Mouse (Mus musculus): ENCODE data around the gene Zc3h12d. TPM values are rescaled to one million over a fixed set of nuclear protein-coding genes. Genes with fewer than 3 reads are reported as not detected.

Zc3h12d gene
- polyA plus RNA-seq, 1 experiment from 2014 or later = 0.29 TPM

GRCm38 (mm10) chr10:7820171-7820570 lies 12.1 kb upstream of the Zc3h12d start:
- Histone ChIP-seq H3K4me1 (replicated peaks) (no peaks in the 10 kb centered on the region), H3K9ac (replicated peaks) (no peak overlapping the region), H3K27ac (no peak overlapping the region), H3K9me3 (no peaks in the 10 kb centered on the region), H3K36me3 (peaks cover 69% of the 10 kb centered on the region), H3K4me3 (replicated peaks) (no peak overlapping the region), H3K27me3 (no peaks in the 10 kb centered on the region), H3K4me2 (no peak overlapping the region)
- ATAC-seq (ENCODE audit: insufficient number of reproducible peaks, insufficient read depth, low FRiP score, low TSS enrichment, low read depth) = no peak
- 87% methylated on average over 5 of the region's 5 CpGs for WGBS

DNA sequence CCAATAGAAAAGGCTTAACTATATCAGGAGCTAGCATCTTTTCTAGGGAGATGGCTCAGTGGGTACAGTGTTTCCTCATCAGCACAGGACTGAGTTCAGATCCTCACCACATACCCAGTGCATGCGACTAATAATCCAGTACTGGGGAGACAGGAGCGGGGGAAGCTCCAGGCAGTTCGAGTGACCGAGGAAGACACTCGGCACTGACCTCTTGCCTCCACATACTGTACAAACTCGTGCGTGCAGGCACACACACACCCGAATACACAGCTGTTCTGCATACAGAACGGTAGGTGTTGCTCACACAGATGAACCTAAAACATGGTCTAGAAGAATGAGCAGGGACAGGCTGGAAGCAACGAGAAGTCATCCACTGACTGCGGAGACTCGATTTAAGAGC lies 10.3 kb upstream of the Zc3h12d start:
- Histone ChIP-seq H3K9ac (replicated peaks) (no peak overlapping the region), H3K36me3 (peaks cover 67% of the 10 kb centered on the region)
- WGBS = 97% methylated on average over 12 of the region's 12 CpGs

DNA sequence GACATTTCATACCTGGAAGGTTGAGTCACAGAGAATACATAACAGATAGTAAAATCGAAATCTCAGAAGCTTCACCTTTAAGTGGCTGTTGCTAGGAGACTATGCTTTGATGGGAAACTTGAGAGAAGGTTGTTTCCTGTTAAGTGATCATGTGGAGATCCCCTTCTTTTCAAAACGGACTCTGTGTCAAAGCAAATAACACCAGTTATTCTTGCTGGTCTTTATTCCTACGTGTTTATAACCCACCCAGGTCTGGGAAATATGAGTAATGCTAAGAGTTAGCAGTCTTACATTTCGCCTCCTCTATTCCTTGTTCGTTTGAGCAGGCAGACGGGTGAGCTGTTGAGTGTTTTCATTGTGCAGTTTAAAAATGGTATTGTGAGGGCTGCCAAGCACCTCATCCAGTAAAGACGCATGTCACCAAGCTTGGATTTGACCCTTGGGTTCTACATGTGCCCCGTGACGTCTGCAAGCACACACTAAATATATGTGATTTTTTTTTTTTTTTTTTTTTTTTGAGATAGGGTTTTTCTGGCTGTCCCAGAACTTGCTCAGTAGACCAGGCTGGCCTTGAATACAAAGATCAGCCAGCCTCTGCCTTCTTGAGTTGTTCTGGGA lies 7.5 kb upstream of the Zc3h12d start:
- WGBS = 86% methylated on average over 9 of the region's 9 CpGs
- Histone ChIP-seq H3K4me3 (replicated peaks) (no peak overlapping the region), H3K4me1 (replicated peaks) (no peaks in the 10 kb centered on the region), H3K9me3 (no peaks in the 10 kb centered on the region), H3K27ac (no peak overlapping the region), H3K36me3 (peaks cover 52% of the 10 kb centered on the region), H3K27me3 (no peaks in the 10 kb centered on the region), H3K4me2 (no peak overlapping the region), H3K9ac (replicated peaks) (no peak overlapping the region)
- no peak for ATAC-seq (ENCODE audit: insufficient number of reproducible peaks, insufficient read depth, low FRiP score, low TSS enrichment, low read depth)

More for the DNA sequence above, 10.3 kb upstream of the Zc3h12d start:
- no peak for ATAC-seq (ENCODE audit: insufficient number of reproducible peaks, insufficient read depth, low FRiP score, low TSS enrichment, low read depth)
- H3K27me3 ChIP-seq = no peaks in the 10 kb centered on the region
- H3K27ac ChIP-seq = no peak overlapping the region
- no peak overlapping the region for H3K4me3 ChIP-seq (replicated peaks)
- no peaks in the 10 kb centered on the region for H3K9me3 ChIP-seq
- H3K4me1 ChIP-seq (replicated peaks) = no peaks in the 10 kb centered on the region
- H3K4me2 ChIP-seq = no peak overlapping the region

DNA sequence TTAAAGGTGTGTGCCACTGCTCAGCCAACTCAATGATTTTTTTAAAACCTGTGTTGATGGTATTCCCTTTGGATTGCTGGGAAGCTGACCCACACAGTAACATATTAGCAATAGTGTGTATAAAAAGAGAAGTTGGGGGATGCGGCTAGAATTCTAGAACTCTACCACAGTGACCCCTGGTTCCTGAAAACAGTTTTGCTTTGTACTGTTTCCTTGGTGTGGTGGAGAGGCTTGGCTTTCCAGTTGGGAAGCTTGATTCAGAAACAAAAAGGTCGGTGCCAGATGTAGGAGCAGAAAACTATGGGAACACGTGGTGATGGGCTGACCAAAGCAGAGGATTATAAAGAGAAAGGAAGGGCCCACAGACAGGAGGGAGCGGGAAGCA lies 7.0 kb upstream of the Zc3h12d start:
- Histone ChIP-seq H3K4me3 (replicated peaks) (no peak overlapping the region), H3K4me1 (replicated peaks) (no peaks in the 10 kb centered on the region), H3K4me2 (no peak overlapping the region), H3K9me3 (no peaks in the 10 kb centered on the region), H3K27me3 (no peaks in the 10 kb centered on the region), H3K9ac (replicated peaks) (no peak overlapping the region), H3K27ac (no peak overlapping the region), H3K36me3 (peaks cover 50% of the 10 kb centered on the region)
- ATAC-seq (ENCODE audit: insufficient number of reproducible peaks, insufficient read depth, low FRiP score, low TSS enrichment, low read depth) = no peak
- WGBS = 91% methylated on average over 4 of the region's 4 CpGs

- H3K9me3 ChIP-seq = no peaks in the 10 kb centered on the region
- peaks cover 42% of the 10 kb centered on the region for H3K36me3 ChIP-seq
- no peak overlapping the region for H3K4me2 ChIP-seq
- H3K27ac ChIP-seq = no peak overlapping the region
- WGBS = 91% methylated on average over 9 of the region's 9 CpGs
- no peaks in the 10 kb centered on the region for H3K4me1 ChIP-seq (replicated peaks)
- H3K27me3 ChIP-seq = no peaks in the 10 kb centered on the region
- no peak overlapping the region for H3K9ac ChIP-seq (replicated peaks)
- no peak overlapping the region for H3K4me3 ChIP-seq (replicated peaks)
- ATAC-seq (ENCODE audit: insufficient number of reproducible peaks, insufficient read depth, low FRiP score, low TSS enrichment, low read depth) = no peak
Observed at GRCm38 (mm10) chr10:7826106-7826505, 6.2 kb upstream of the Zc3h12d start.

DNA sequence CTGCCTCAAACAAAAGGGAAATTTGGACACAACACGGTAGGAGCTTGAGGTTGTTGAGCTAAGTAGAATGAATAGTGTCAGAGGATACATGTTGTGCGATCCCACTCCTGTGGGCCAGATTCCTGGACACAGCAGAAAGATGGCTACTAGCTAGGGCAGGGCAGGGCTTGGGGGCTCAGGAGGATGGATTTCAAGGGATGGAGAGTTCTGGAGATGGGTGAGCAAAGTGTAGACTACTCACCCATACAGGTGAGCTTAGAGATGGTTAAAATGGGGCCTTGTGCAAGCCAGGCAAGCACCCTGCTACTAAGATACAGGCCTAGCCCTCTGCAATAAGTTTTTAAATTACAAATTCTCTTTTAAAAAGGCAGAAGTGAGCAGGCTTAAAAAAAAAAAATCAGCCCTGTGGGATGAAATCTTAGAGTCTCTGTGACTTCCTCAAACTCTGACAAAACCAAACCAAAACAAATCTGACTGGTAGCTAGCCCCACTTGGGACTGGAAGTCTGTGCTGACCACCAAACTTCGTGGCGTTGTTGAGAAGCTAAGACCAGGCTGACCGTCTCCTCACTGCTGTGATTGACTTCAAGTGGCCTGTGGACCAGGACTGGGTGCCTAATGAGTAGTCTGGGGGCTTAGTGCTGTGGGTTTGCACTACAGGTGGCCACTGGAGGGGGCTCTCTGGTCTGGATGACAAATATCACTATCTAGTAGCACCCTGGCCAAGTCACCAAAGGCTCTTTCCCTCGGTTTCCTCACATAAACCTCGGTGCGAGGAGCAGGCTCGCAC lies 1.3 kb downstream of the Zc3h12d start:
- 79% methylated on average over 9 of the region's 9 CpGs for WGBS
- Histone ChIP-seq H3K36me3 (no peaks in the 10 kb centered on the region), H3K27me3 (peaks cover 14% of the 10 kb centered on the region), H3K4me3 (replicated peaks) (no peak overlapping the region), H3K9me3 (no peaks in the 10 kb centered on the region), H3K27ac (no peak overlapping the region), H3K4me2 (no peak overlapping the region), H3K4me1 (replicated peaks) (peaks cover 13% of the 10 kb centered on the region), H3K9ac (replicated peaks) (no peak overlapping the region)
- ATAC-seq (ENCODE audit: insufficient number of reproducible peaks, insufficient read depth, low FRiP score, low TSS enrichment, low read depth) = no peak

DNA sequence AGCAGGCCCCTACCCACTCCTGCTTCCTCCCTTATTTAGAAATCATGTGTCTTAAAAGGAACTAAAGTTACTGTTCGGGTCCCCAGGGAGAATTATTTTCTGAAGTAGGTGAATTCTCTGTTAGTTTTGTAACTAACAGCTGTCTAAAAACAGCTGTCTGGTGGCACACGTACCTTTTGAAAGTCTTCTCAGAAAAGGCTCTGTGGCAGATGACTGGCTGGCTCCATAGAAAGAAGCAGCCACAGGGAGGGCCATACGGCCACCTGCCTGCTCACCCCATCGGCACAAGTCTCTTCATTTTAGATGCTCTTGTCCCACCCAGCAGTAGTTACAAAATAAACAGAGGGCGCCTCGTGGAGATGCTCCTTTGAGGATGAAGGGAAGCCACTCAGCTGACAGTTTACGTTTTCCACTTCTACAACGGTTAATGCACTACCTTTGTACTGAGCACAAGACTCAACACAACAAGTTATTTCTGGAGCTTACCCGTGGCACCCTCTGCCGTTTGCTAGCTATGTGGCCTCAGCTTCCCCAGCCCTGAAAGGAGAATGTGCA lies 2.5 kb downstream of the Zc3h12d start:
- peaks cover 14% of the 10 kb centered on the region for H3K4me1 ChIP-seq (replicated peaks)
- ATAC-seq (ENCODE audit: insufficient number of reproducible peaks, insufficient read depth, low FRiP score, low TSS enrichment, low read depth) = no peak
- 68% methylated on average over 10 of the region's 10 CpGs for WGBS

DNA sequence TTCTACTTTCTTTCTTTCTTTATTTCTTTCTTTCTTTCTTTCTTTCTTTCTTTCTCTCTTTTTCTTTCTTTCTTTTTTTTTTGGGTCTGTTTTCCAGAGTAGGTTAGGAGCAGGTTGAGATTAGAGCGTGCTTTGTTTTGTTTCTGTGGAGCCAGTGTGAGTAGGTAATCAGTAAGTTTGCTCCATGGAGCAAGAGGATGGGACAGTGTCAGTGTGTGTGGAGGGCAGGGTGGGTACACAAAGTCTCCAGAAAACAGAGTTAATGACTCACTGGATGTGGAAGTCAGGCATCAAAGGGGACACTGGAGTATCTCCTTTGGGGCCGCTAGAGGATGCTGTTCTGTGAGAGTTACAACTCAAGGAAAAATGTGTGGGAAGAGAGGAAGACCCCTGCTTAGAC lies 4.6 kb downstream of the Zc3h12d start:
- Histone ChIP-seq H3K4me1 (replicated peaks) (peaks cover 17% of the 10 kb centered on the region), H3K9me3 (no peaks in the 10 kb centered on the region), H3K36me3 (no peaks in the 10 kb centered on the region), H3K27me3 (peaks cover 14% of the 10 kb centered on the region), H3K27ac (no peak overlapping the region), H3K4me2 (no peak overlapping the region), H3K9ac (replicated peaks) (no peak overlapping the region), H3K4me3 (replicated peaks) (no peak overlapping the region)
- 65% methylated on average over 2 of the region's 2 CpGs for WGBS
- ATAC-seq (ENCODE audit: insufficient number of reproducible peaks, insufficient read depth, low FRiP score, low TSS enrichment, low read depth) = no peak

More for the DNA sequence above, 2.5 kb downstream of the Zc3h12d start:
- Histone ChIP-seq H3K27ac (no peak overlapping the region), H3K9ac (replicated peaks) (no peak overlapping the region), H3K9me3 (no peaks in the 10 kb centered on the region), H3K4me2 (no peak overlapping the region), H3K4me3 (replicated peaks) (no peak overlapping the region), H3K36me3 (no peaks in the 10 kb centered on the region), H3K27me3 (peaks cover 14% of the 10 kb centered on the region)

GRCm38 (mm10) chr10:7837446-7837845 lies 5.2 kb downstream of the Zc3h12d start:
- no peak for ATAC-seq (ENCODE audit: insufficient number of reproducible peaks, insufficient read depth, low FRiP score, low TSS enrichment, low read depth)
- Histone ChIP-seq H3K36me3 (no peaks in the 10 kb centered on the region), H3K4me3 (replicated peaks) (no peak overlapping the region), H3K4me1 (replicated peaks) (peaks cover 14% of the 10 kb centered on the region), H3K27ac (no peak overlapping the region), H3K27me3 (peaks cover 14% of the 10 kb centered on the region), H3K4me2 (no peak overlapping the region), H3K9me3 (no peaks in the 10 kb centered on the region), H3K9ac (replicated peaks) (no peak overlapping the region)
- 92% methylated on average over 8 of the region's 8 CpGs for WGBS

DNA sequence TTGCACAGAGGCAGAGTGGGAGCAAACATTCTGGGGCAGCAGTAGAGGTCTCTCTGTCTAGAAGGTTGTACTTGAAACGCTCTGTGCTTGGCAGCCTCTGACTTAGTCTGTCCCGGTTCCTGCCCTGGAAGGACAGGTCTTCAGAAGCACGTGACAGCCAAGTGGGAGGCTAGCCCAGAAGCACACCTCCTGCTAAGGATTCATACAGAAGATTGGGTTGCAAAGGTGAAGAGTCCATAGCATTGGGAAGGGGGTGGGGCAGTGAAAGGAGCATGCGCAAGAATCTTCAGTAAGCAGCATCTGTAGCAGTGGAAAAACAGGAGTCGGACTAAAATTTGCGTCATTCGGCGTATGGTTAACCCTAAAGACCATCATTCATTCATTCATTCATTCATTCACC lies 5.8 kb downstream of the Zc3h12d start:
- ATAC-seq (ENCODE audit: insufficient number of reproducible peaks, insufficient read depth, low FRiP score, low TSS enrichment, low read depth) = no peak
- Histone ChIP-seq H3K27me3 (peaks cover 12% of the 10 kb centered on the region), H3K4me1 (replicated peaks) (peaks cover 11% of the 10 kb centered on the region), H3K36me3 (no peaks in the 10 kb centered on the region), H3K9ac (replicated peaks) (no peak overlapping the region), H3K4me2 (no peak overlapping the region), H3K9me3 (no peaks in the 10 kb centered on the region), H3K27ac (no peak overlapping the region), H3K4me3 (replicated peaks) (no peak overlapping the region)
- WGBS = 93% methylated on average over 8 of the region's 8 CpGs

GRCm38 (mm10) chr10:7838874-7839421 lies 6.7 kb downstream of the Zc3h12d start:
- no peak for ATAC-seq (ENCODE audit: insufficient number of reproducible peaks, insufficient read depth, low FRiP score, low TSS enrichment, low read depth)
- H3K4me1 ChIP-seq (replicated peaks) = peaks cover 11% of the 10 kb centered on the region
- H3K4me3 ChIP-seq (replicated peaks) = no peak overlapping the region
- H3K27me3 ChIP-seq = peaks cover 8% of the 10 kb centered on the region; the same call in 1 of the 2 replicates
- WGBS = 83% methylated on average over 5 of the region's 5 CpGs
- no peak overlapping the region for H3K9ac ChIP-seq (replicated peaks)
- H3K9me3 ChIP-seq = no peaks in the 10 kb centered on the region
- no peak overlapping the region for H3K27ac ChIP-seq
- no peaks in the 10 kb centered on the region for H3K36me3 ChIP-seq
- H3K4me2 ChIP-seq = no peak overlapping the region
